Comparison of ENCODE assay signal across 25 mouse cellular contexts in the genomic region with DNA sequence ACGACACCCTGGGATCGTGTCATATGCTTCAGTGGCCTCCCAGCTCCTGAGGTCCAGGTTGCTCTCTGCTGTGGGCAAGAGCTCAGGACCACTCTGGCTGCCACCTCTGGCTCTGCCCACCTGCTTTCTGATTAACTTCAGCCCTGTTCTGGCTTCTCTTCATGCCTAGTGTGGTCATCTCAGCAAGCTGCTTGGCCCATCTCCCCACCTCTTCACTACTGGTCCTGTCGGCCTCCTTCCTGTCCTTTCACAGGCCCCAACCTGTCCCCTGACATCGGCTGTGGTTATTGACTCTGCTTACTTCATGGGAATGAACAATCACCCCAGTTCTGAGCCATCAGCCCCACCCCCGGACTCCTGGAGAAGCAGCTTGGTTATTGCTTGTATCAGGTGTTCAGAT.
DNase-seq lines count a peak whose midpoint lies in the region; ATAC-seq and TF ChIP-seq lines count a peak whose summit lies in the region.
"Had no signal": no experiment of that assay in that cellular context is flagged by ENCODE, and none has a peak within 500 bp of the region (broad histone marks: within the 10 kb centered on the region; RNA-seq: fewer than 3 reads in every experiment).

No protein-coding gene starts in this region.

- no peak for TF ChIP-seq EP300 in heart, adult 2 months (IDR thresholded peaks at IDR 0.05; ENCODE audit: insufficient read depth, low read depth, low read length)

- ATAC-seq in cerebellum, adult (ENCODE audit: insufficient number of reproducible peaks, low FRiP score, low TSS enrichment), result 0 out of 2 replicates have a peak, but pooled peaks have one; percentile 13
- ATAC-seq in heart, embryonic 12.5 days (ENCODE audit: insufficient number of reproducible peaks, low FRiP score), result no peak
- ATAC-seq: activated CD4-positive, CD25-positive, alpha-beta regulatory T cell, adult 4 months; forebrain, embryonic 14.5 days; forebrain, postnatal 0 days; hindbrain, embryonic 16.5 days; intestine, embryonic 15.5 days had no signal

- no peak for TF ChIP-seq CTCF in cerebellum, adult 2 months (IDR thresholded peaks at IDR 0.05; ENCODE audit: borderline replicate concordance, insufficient read depth, low read depth, low read length)
- TF ChIP-seq CTCF in heart, adult 2 months (IDR thresholded peaks at IDR 0.05), result no peak

- H3K4me1 ChIP-seq in cerebellum, adult 2 months (ENCODE audit: control insufficient read depth, insufficient read depth, low read length), result peaks cover 18% of the 10 kb centered on the region
- peaks cover 21% of the 10 kb centered on the region for H3K4me1 ChIP-seq in heart, adult 2 months (ENCODE audit: control insufficient read depth, insufficient read depth, low read length)
- H3K4me1 ChIP-seq in heart, embryonic 12.5 days (replicated peaks), result peaks cover 9% of the 10 kb centered on the region
- H3K4me1 ChIP-seq: embryonic facial prominence, embryonic 12.5 days; embryonic facial prominence, embryonic 15.5 days; hindbrain, embryonic 10.5 days; hindbrain, embryonic 13.5 days; intestine, embryonic 15.5 days had no signal

- intact Hi-C loops in heart, adult 2 months (cut with DNase I), result loop anchor here (5.0 kb wide), 1 partner anchor 54 kb away; no protein-coding TSS in a partner anchor

- WGBS in cerebellum, adult 2 months, result 27% methylated on average over 5 of the region's 5 CpGs
- 62% methylated on average over 5 of the region's 5 CpGs for WGBS in heart, adult 2 months
- WGBS in heart, embryonic 12.5 days, result 84% methylated on average over 5 of the region's 5 CpGs

- H3K4me3 ChIP-seq in cerebellum, adult 2 months (replicated peaks; ENCODE audit: insufficient read depth, low read depth, low read length), result no peak overlapping the region
- H3K4me3 ChIP-seq in heart, adult 2 months, result no peak overlapping the region
- no peak overlapping the region for H3K4me3 ChIP-seq in heart, embryonic 12.5 days
- H3K4me3 ChIP-seq: embryonic facial prominence, embryonic 12.5 days; embryonic facial prominence, embryonic 15.5 days; heart, embryonic 15.5 days; hindbrain, embryonic 10.5 days; hindbrain, embryonic 13.5 days; intestine, embryonic 15.5 days had no signal

- no peak overlapping the region for H3K4me2 ChIP-seq in heart, embryonic 12.5 days
- H3K4me2 ChIP-seq: embryonic facial prominence, embryonic 12.5 days; embryonic facial prominence, embryonic 15.5 days; heart, embryonic 11.5 days; heart, embryonic 15.5 days; hindbrain, embryonic 13.5 days; intestine, embryonic 15.5 days had no signal

- no peak for TF ChIP-seq POLR2A in cerebellum, adult 2 months (IDR thresholded peaks at IDR 0.05; ENCODE audit: borderline replicate concordance, insufficient read depth, low read length)
- TF ChIP-seq POLR2A in heart, adult 2 months (IDR thresholded peaks at IDR 0.05; ENCODE audit: insufficient read depth, low read depth, low read length), result no peak

- H3K9ac ChIP-seq in heart, adult 2 months (ENCODE audit: low read depth, low read length), result no peak overlapping the region
- H3K9ac ChIP-seq in heart, embryonic 12.5 days, result no peak overlapping the region
- H3K9ac ChIP-seq: embryonic facial prominence, embryonic 12.5 days; embryonic facial prominence, embryonic 15.5 days; forebrain, postnatal 0 days; heart, embryonic 15.5 days; hindbrain, embryonic 13.5 days; intestine, embryonic 15.5 days had no signal

- H3K36me3 ChIP-seq in heart, adult 2 months (ENCODE audit: control insufficient read depth, insufficient read depth, low read length), result peaks cover 17% of the 10 kb centered on the region
- no peaks in the 10 kb centered on the region for H3K36me3 ChIP-seq in heart, embryonic 12.5 days
- H3K36me3 ChIP-seq: embryonic facial prominence, embryonic 12.5 days; embryonic facial prominence, embryonic 15.5 days; heart, embryonic 15.5 days; hindbrain, embryonic 10.5 days; hindbrain, embryonic 13.5 days; intestine, embryonic 15.5 days had no signal

- peaks cover 5% of the 10 kb centered on the region for H3K79me2 ChIP-seq in heart, adult 2 months (replicated peaks; ENCODE audit: control insufficient read depth, insufficient read depth, low read length)

- H3K27me3 ChIP-seq in cerebellum, adult 2 months (ENCODE audit: control insufficient read depth, insufficient read depth, low read length), result no peaks in the 10 kb centered on the region
- H3K27me3 ChIP-seq in heart, adult 2 months (ENCODE audit: control insufficient read depth, insufficient read depth, low read length), result no peaks in the 10 kb centered on the region
- no peaks in the 10 kb centered on the region for H3K27me3 ChIP-seq in heart, embryonic 12.5 days (replicated peaks)
- H3K27me3 ChIP-seq: embryonic facial prominence, embryonic 12.5 days; embryonic facial prominence, embryonic 15.5 days; heart, embryonic 15.5 days; hindbrain, embryonic 13.5 days; intestine, embryonic 15.5 days had no signal

- no peaks in the 10 kb centered on the region for H3K9me3 ChIP-seq in heart, embryonic 12.5 days (replicated peaks)
- H3K9me3 ChIP-seq: embryonic facial prominence, embryonic 12.5 days; embryonic facial prominence, embryonic 15.5 days; heart, embryonic 15.5 days; hindbrain, embryonic 10.5 days; hindbrain, embryonic 13.5 days; intestine, embryonic 15.5 days had no signal

- DNase-seq in cerebellum, postnatal 36 days, result no peak
- DNase-seq in cerebellum, adult 2 months, result peak in 1 of 2 experiments; percentile 46
- DNase-seq in cerebellum, postnatal 4 days (ENCODE audit: low spot score in 2 of 2), result no peak
- DNase-seq in heart, adult 2 months, result no peak
- DNase-seq: adrenal gland, adult 8-10 months; adrenal gland, postnatal 25 days; forebrain, postnatal 0 days; gastrocnemius, postnatal 10 days; gastrocnemius, postnatal 36 days; heart, postnatal 10 days; heart, postnatal 36 days; kidney, adult 11 months; kidney, adult 8-10 months had no signal

- peak overlapping the region; percentile 80 for H3K27ac ChIP-seq in cerebellum, adult 2 months (ENCODE audit: insufficient read depth, low read length)
- peak overlapping the region; percentile 71 for H3K27ac ChIP-seq in heart, adult 2 months
- H3K27ac ChIP-seq in heart, embryonic 12.5 days (ENCODE audit: poor library complexity, severe bottlenecking), result no peak overlapping the region
- H3K27ac ChIP-seq: embryonic facial prominence, embryonic 12.5 days; embryonic facial prominence, embryonic 15.5 days; heart, embryonic 15.5 days; hindbrain, embryonic 10.5 days; hindbrain, embryonic 13.5 days; intestine, embryonic 15.5 days had no signal
